Mouse (Mus musculus) B cell, adult 2 months (primary cell): Measurements from ENCODE around the gene 1700018B08Rik.

Source experiments
- DNase-seq, 2 experiments: peaks; one replicate each; pipeline ENCODE4 v3.0.0; 2022

1700018B08Rik gene

GRCm38 (mm10) chr8:121561636-121562345 is 17.7 kb upstream of the 1700018B08Rik start:
- no peak for DNase-seq

DNA sequence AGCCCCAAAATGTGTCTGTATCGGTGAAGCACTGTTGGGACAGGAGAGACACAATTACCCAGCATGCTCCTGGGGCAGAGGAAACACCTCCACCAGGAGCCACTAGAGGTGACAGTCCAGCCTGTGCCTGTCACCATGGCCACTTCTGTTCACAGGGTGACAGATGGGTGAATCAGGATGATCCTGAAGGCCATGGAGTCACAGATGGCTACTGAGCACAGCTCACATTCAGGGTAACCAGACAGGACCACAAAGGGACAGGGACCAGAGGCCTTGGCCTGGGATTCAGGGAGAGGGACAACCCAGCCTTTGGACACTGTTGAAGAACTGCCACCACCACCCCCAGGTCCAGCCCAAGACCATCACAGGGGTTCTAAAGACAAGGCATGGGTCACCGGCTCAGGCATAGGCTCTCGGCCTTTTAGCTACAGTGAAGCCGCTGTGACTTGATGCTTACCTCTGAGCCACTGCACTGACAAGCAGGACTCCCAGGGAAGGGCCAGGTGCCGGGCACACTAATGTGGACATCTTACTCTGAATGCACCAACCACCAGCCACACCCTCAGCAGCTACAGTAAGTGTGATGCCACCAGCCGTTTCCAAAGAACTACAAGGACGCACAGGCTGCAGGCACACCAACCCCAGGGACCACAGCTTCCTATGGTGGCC is 16.4 kb upstream of the 1700018B08Rik start:
- no peak for DNase-seq

DNA sequence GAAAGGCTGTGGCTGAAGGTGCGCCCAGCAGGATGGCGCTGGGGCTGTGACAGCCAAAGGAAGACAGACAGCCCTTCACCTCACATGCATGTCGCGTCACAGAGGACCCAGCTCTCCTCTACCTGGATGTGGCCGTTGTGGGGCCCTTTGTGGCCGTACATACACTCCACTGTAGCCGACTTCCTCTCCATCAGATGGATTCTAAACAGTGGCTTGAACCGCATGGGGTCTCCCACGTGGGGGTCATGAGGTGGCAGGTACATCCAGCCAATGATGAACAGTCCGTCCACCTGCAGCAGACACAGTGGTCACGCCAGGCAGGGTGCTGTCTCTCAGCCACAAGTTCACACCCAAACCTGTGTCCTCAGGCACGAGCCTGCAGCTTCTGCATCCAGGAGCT is 15.7 kb upstream of the 1700018B08Rik start:
- DNase-seq, result no peak

- no peak for DNase-seq
These were observed 14.4 kb upstream of the 1700018B08Rik start for GRCm38 (mm10) chr8:121558538-121558937.

- no peak for DNase-seq
These were observed 13.6 kb upstream of the 1700018B08Rik start for GRCm38 (mm10) chr8:121557746-121558145.

GRCm38 (mm10) chr8:121553831-121554475 is 9.8 kb upstream of the 1700018B08Rik start:
- no peak for DNase-seq

DNA sequence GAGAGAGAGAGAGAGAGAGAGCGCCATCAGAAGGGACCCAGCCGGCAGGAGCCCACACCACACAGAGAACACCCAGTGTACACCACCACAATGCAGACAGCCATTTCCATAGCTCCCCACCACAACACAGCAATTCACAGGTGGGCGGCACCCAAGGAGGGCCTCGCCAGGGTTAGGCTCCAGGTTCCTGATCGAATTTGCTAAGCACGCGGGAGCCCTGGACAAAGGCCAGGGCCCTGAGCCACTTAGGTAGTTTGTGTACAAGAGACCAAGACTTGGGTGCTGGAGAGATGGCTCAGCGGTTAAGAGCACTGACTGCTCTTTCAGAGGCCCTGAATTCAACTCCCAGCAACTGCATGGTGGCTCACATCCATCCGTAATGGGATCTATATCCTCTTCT is 8.4 kb upstream of the 1700018B08Rik start:
- no peak for DNase-seq

DNA sequence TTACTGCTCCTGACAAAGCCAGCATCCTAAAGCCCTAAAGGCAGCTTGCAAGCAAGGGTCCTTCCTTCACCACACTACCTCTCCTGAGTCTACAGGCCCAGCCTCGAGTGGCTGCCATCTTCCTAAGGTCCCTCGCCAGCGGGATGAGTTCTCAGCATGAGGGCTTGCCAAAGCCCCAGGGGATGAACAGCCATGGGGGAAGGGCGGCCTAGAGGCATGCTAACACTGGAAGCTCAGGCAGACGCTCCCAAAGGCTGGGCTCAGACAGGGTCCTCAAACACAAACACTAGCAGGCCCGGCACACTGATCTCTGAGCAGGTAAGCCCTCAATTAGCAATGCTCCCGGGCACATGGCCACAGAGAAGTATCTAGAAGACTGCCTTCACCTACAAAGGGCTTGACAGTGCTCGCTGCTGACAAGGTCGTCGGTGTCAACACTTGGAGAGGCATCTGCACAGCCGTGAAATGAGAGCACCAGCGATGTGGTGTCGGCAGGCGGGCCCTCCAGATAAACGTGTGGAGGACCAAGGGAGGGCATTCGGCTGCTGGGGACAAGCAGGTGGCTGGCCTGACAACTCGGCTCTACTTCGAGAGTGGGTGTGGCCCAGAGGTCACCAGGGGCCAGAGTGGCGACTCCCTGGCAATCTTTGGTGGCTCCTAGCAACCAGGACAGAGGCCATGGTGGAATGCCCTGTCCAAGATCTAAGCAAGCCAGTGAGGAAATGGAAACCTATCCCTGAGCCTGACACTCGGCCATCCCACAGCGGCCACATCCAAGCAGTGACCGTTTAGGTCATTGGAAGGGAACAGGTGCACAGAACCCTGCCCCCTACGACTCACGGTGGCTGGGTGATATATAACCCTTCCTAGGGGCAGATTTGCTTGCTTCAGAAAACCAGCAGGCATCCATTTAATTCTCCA is 7.2 kb upstream of the 1700018B08Rik start:
- no peak for DNase-seq

DNA sequence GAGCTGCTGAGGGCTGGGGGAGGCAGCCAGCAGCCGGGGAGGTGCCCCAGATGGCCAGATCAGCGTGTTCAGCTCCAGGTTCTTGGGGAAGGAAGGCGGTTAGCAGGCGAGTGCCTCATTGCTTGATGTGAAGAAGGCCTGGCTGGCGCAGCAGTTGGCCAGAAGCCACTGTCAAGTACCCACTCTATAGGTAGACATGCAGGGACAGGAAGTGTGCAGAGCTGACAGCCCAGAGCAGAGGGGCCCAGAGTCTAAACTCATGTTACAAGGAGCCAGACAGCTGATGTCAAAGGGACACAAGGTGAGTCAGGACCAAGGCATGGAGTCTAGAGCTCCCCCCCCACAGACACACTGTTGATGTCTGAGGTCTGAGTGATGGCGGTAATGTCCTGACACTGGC is 5.9 kb upstream of the 1700018B08Rik start:
- DNase-seq, result no peak

- DNase-seq, result peak; percentile 79 to 80
These were observed 3.0 kb upstream of the 1700018B08Rik start for GRCm38 (mm10) chr8:121547132-121547531.

GRCm38 (mm10) chr8:121544936-121545335 is 816 bp upstream of the 1700018B08Rik start:
- no peak for DNase-seq

DNA sequence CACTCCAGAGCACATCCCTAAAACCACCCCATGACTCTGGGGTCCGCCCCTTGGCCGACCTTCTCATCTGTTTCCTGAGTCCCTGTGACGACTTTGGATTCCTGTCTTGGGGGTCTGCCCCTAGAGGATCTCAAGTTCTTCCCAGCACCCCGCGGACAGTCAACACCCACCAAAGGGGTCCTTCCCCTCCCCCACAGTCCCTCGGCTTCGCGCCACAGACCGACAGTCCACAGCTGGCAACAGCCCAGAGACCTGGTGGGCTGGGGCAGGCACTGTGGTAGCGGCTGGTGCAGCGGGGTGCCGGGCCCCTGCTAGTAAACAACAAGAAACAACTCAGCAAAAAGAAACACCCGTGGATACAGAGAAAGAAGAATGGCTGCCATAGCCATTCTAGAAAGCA is 1.2 kb downstream of the 1700018B08Rik start:
- no peak for DNase-seq

GRCm38 (mm10) chr8:121541862-121542261 is 2.3 kb downstream of the 1700018B08Rik start:
- DNase-seq, result no peak

DNA sequence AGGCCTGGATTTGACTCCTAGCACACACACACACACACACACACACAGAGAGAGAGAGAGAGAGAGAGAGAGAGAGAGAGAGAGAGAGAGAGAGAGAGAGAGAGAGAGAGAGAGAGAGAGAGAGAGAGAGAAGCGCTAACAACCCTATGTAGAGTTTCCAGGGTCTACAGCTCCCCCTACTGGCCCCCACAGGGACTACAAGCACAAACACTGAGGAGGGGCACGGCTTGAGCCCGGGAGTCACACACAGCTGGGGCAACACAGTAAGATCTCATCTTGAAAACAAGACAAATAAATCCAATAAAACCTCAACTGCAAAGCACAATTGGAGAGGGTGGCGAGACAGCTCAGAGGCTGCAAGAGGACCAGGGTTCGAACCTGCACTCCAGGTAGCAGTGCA is 11.7 kb downstream of the 1700018B08Rik start:
- DNase-seq, result peak; percentile 53 to 59

GRCm38 (mm10) chr8:121530639-121531038 is 13.5 kb downstream of the 1700018B08Rik start:
- DNase-seq, result no peak

DNA sequence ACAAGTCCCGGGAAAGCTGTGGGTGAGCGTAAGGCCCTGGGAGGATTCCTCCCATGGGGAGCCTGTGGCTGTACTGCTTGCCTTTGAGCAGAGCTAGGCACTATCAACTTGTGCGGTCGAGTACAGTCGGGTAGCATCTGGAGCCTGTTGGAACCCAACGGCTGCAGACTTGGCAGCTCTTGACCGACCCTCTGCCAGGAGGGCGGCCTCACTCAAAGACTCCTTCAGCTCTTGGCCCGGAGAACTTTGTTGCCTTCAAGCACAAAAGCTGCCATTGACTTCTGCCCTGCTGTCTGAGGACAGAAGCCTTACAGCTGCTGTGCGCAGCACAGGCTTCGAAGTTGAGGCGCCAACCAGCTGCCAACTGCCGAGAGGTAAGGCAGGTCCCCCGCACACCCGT is 15.3 kb downstream of the 1700018B08Rik start:
- no peak for DNase-seq

DNA sequence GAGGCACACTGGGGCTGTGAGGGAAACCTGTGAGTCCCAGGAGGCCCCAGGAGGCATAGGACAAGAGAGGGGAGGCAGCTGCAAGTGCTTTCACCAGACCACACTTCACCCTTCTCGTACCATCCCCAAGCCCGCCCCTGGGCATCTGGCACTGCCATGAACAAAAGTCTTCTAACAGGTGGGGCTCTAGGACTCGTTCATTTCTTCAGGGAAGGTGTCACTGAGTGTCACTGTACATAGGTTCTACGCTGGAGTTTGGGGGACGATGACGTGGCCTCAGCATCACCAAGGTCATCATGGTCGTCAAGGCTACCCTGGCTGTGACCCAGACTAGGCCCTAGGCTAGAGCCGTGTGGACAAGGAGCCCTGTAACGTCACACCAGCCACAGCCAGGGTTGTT is 16.4 kb downstream of the 1700018B08Rik start:
- DNase-seq, result no peak

- no peak for DNase-seq
These were observed 17.1 kb downstream of the 1700018B08Rik start for GRCm38 (mm10) chr8:121526811-121527550.

- DNase-seq, result no peak
These were observed 18.9 kb downstream of the 1700018B08Rik start for GRCm38 (mm10) chr8:121525111-121525818.

- peak; percentile 81 to 82 for DNase-seq
These were observed 30.7 kb downstream of the 1700018B08Rik start for GRCm38 (mm10) chr8:121513429-121513828.

- DNase-seq, result no peak
These were observed 32.4 kb downstream of the 1700018B08Rik start for GRCm38 (mm10) chr8:121511751-121512150.
